Mouse (Mus musculus) midbrain, embryonic 14.5 days (tissue): ENCODE data around the gene Zdhhc8. TPM values are rescaled to one million over a fixed set of nuclear protein-coding genes. Genes with fewer than 3 reads are reported as not detected.
A peak's percentile ranks its signal among the peaks of the same experiment; 100 is the strongest.

ENCODE experiments used
- ATAC-seq: fragments of 200-750 bp; cut with Nextera tagmentation; 2 replicates; pipeline ENCODE4 v1.8.0; 2017; ENCODE audit warnings: moderate number of reproducible peaks, moderate library complexity; ENCODE audit not compliant: low FRiP score, low TSS enrichment
- DNase-seq: peaks from one replicate; pipeline ENCODE4 v3.0.0-alpha.2; 2015
- H3K27ac ChIP-seq: fragments of 300-500 bp; sonication (generic); replicated peaks from 2 replicates; pipeline ENCODE4 v1.5.1; 2014; ENCODE audit warnings: mild to moderate bottlenecking, low read depth, low read length, moderate library complexity
- H3K27me3 ChIP-seq: fragments of 300-500 bp; sonication (generic); 2 replicates; pipeline ENCODE4 v1.6.1; 2014; ENCODE audit warnings: low read length, control low read depth, mixed read lengths; ENCODE audit not compliant: control insufficient read depth, insufficient read depth
- H3K36me3 ChIP-seq: fragments of 300-500 bp; sonication (generic); 2 replicates; pipeline ENCODE4 v1.6.1; 2014; ENCODE audit warnings: low read length, control low read depth; ENCODE audit not compliant: control insufficient read depth, insufficient read depth
- H3K4me1 ChIP-seq: fragments of 300-500 bp; sonication (generic); 2 replicates; pipeline ENCODE4 v1.6.1; 2014; ENCODE audit warnings: mild to moderate bottlenecking, antibody characterized with exemption, low read length, control low read depth; ENCODE audit not compliant: control insufficient read depth, insufficient read depth
- H3K4me2 ChIP-seq: fragments of 300-500 bp; sonication (generic); 2 replicates; pipeline ENCODE4 v1.6.1; 2014; ENCODE audit warnings: mild to moderate bottlenecking, low read length, moderate library complexity
- H3K4me3 ChIP-seq: fragments of 300-500 bp; sonication (generic); replicated peaks from 2 replicates; pipeline ENCODE4 v1.5.1; 2014; ENCODE audit warnings: low read depth, low read length
- H3K9ac ChIP-seq: fragments of 300-500 bp; sonication (generic); replicated peaks from 2 replicates; pipeline ENCODE4 v1.6.1; 2014; ENCODE audit warnings: mild to moderate bottlenecking, low read length, moderate library complexity
- H3K9me3 ChIP-seq: fragments of 300-500 bp; sonication (generic); 2 replicates; pipeline ENCODE4 v1.6.1; 2016; ENCODE audit warnings: low read length, control low read depth, mixed read lengths; ENCODE audit not compliant: control insufficient read depth
- WGBS: fragments of 180-500 bp; shearing (Covaris S2); extraction: QIAGEN DNeasy Blood & Tissue Kit; methylation state at CpG from one replicate; pipeline ENCODE4 v1.1.7; 2014; 5-methylcytosine and 5-hydroxymethylcytosine counted together
- polyA plus RNA-seq: library from polyadenylated mRNA; unstranded; fragments of >200 nt; fragmentation: Nextera tagmentation; extraction: Ambion mirVana; gene quantifications from 2 replicates; pipeline ENCODE4 v1.2.1, GENCODE M21; 2014

The Zdhhc8 gene
- polyA plus RNA-seq, 1 experiment from 2014 or later = 13.8 TPM

DNA sequence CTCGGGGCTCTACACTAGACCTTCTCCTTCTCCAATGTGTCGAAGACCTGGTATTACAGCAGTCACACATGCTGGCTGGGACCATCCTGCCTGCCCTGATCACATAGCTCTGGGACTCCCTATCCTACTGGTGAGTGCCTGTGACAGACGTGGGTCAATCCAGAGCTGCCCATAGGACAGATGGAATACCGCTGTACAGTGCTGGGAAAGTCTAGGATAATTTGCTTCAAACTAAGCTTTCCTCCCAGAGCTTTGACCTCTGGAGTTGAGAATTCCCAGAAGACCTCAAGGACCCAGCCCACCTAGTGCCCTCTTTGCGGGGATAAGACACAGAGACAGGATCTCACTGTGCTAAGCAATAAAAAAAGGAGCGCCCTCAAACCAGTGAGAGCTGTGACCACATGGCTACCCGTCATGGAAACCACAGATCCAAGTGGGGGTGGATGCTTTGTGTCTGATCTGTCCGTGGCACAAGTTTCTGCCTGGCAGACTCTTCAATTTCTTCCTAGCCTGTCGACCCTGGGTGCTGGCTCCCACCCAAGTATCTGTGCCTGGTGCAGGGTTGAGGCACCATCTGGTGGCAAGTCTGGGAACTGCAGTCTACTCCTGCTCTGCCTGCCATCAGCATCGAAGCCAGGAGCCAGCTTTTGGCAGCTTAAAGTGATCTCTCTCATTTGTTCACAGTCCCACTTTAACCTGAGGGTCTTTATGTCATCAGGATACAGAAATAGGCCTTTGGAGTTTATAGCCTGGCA is 23.3 kb downstream of the Zdhhc8 start:
- Histone ChIP-seq H3K27me3 (no peaks in the 10 kb centered on the region), H3K9ac (no peak overlapping the region), H3K4me2 (no peak overlapping the region), H3K9me3 (no peaks in the 10 kb centered on the region), H3K27ac (peak overlapping the region; percentile 42; the same call in 1 of the 2 replicates), H3K36me3 (no peaks in the 10 kb centered on the region), H3K4me3 (no peak overlapping the region), H3K4me1 (peaks cover 42% of the 10 kb centered on the region)
- DNase-seq = peak; percentile 95
- WGBS = 50% methylated on average over 10 of the region's 10 CpGs
- ATAC-seq = peak; percentile 3; the same call in 1 of the 2 replicates

GRCm38 (mm10) chr16:18210701-18211416 is 24.1 kb downstream of the Zdhhc8 start:
- Histone ChIP-seq H3K4me3 (no peak overlapping the region), H3K36me3 (no peaks in the 10 kb centered on the region), H3K27ac (no peak overlapping the region), H3K27me3 (no peaks in the 10 kb centered on the region), H3K4me1 (peaks cover 39% of the 10 kb centered on the region), H3K4me2 (no peak overlapping the region), H3K9ac (no peak overlapping the region), H3K9me3 (no peaks in the 10 kb centered on the region)
- WGBS = 24% methylated on average over 8 of the region's 8 CpGs
- no peak for ATAC-seq
- DNase-seq = peak; percentile 78

- DNase-seq (no peak), ATAC-seq (no peak)
- Histone ChIP-seq H3K4me1 (peaks cover 16% of the 10 kb centered on the region), H3K9me3 (no peaks in the 10 kb centered on the region), H3K9ac (no peak overlapping the region), H3K27ac (0 out of 2 replicates have a peak overlapping the region, but pooled peaks have one; percentile 32), H3K4me2 (no peak overlapping the region), H3K36me3 (no peaks in the 10 kb centered on the region), H3K27me3 (no peaks in the 10 kb centered on the region; the same call in 1 of the 2 replicates), H3K4me3 (no peak overlapping the region)
- 57% methylated on average over 7 of the region's 7 CpGs for WGBS
Measured at GRCm38 (mm10) chr16:18203430-18204091, 31.4 kb downstream of the Zdhhc8 start.

DNA sequence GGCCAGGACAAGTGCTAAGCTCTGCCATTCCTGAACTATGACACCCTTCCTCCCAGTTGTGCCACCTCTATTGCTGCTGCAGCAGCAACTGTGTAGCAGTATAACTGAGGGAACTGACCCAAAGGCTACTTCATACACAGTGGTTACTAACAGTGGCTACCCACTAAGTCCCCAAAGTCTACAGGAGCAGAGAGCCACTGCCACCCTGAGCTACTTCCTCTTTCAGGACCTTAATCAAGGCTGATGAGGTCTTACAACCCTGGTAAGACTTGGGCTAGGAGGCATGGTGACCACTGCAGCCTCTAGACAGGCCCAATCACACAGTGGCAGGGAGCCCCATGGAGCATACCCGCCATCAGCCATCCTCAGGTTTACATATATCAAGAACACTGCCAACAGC is 32.9 kb downstream of the Zdhhc8 start:
- DNase-seq = no peak
- no peaks in the 10 kb centered on the region; the same call in 1 of the 2 replicates for H3K27me3 ChIP-seq
- no peaks in the 10 kb centered on the region for H3K36me3 ChIP-seq
- no peaks in the 10 kb centered on the region for H3K9me3 ChIP-seq
- no peak for ATAC-seq
- WGBS = 100% methylated on average over 1 of the region's 1 CpGs
- H3K27ac ChIP-seq = no peak overlapping the region
- H3K4me3 ChIP-seq = no peak overlapping the region
- no peak overlapping the region for H3K4me2 ChIP-seq
- peaks cover 25% of the 10 kb centered on the region for H3K4me1 ChIP-seq
- H3K9ac ChIP-seq = no peak overlapping the region

- Histone ChIP-seq H3K9me3 (no peaks in the 10 kb centered on the region), H3K9ac (no peak overlapping the region), H3K27ac (no peak overlapping the region), H3K36me3 (no peaks in the 10 kb centered on the region), H3K4me1 (peaks cover 25% of the 10 kb centered on the region), H3K4me3 (no peak overlapping the region), H3K27me3 (no peaks in the 10 kb centered on the region; the same call in 1 of the 2 replicates), H3K4me2 (no peak overlapping the region)
- WGBS = 52% methylated on average over 1 of the region's 1 CpGs
- no peak for DNase-seq
- no peak for ATAC-seq
Measured at GRCm38 (mm10) chr16:18201620-18202019, 33.3 kb downstream of the Zdhhc8 start.

- Histone ChIP-seq H3K9me3 (no peaks in the 10 kb centered on the region), H3K36me3 (no peaks in the 10 kb centered on the region), H3K4me2 (no peak overlapping the region), H3K4me1 (peaks cover 25% of the 10 kb centered on the region), H3K9ac (no peak overlapping the region), H3K27ac (no peak overlapping the region), H3K27me3 (no peaks in the 10 kb centered on the region; the same call in 1 of the 2 replicates), H3K4me3 (no peak overlapping the region)
- ATAC-seq (no peak), DNase-seq (no peak)
- 86% methylated on average over 2 of the region's 2 CpGs for WGBS
Measured at GRCm38 (mm10) chr16:18200062-18200461, 34.9 kb downstream of the Zdhhc8 start.

GRCm38 (mm10) chr16:18198365-18199098 is 36.4 kb downstream of the Zdhhc8 start:
- WGBS = 36% methylated on average over 10 of the region's 10 CpGs
- Histone ChIP-seq H3K4me1 (peaks cover 34% of the 10 kb centered on the region), H3K9ac (peak overlapping the region; percentile 31; the same call in 1 of the 2 replicates), H3K36me3 (no peaks in the 10 kb centered on the region), H3K27me3 (no peaks in the 10 kb centered on the region), H3K9me3 (no peaks in the 10 kb centered on the region), H3K4me2 (no peak overlapping the region), H3K4me3 (no peak overlapping the region), H3K27ac (peak overlapping the region; percentile 60)
- DNase-seq (peak; percentile 54), ATAC-seq (peak; percentile 52; the same call in 1 of the 2 replicates)

DNA sequence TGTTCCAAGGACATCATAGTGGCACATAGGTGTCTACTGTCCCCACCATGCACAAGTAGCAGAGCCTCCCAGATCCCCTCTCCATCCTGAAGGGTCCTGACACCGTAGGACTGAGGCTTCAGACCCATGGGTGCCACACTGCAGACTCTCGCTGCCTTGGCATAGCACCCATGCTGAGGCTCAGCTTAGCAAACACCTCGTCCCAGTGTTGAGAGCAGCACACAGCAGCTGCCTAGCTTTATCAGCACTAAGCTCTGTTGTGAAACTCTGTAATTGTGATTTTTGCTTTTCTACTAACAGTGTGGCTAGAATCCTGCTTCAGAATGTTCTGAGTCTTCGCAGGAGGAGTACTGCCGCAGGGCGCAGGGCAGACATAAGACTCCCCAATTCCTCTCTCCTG is 37.1 kb downstream of the Zdhhc8 start:
- Histone ChIP-seq H3K4me2 (no peak overlapping the region), H3K27me3 (no peaks in the 10 kb centered on the region), H3K27ac (no peak overlapping the region), H3K9me3 (no peaks in the 10 kb centered on the region), H3K36me3 (no peaks in the 10 kb centered on the region), H3K4me1 (peaks cover 34% of the 10 kb centered on the region), H3K9ac (no peak overlapping the region; the same call in 1 of the 2 replicates), H3K4me3 (no peak overlapping the region)
- DNase-seq (no peak), ATAC-seq (no peak)
- WGBS = 86% methylated on average over 6 of the region's 6 CpGs
